Mouse (Mus musculus) small intestine, adult 2 months (tissue): ENCODE data around the gene Dppa3. TPM values are rescaled to one million over a fixed set of nuclear protein-coding genes. Genes with fewer than 3 reads are reported as not detected.
A peak's percentile ranks its signal among the peaks of the same experiment; 100 is the strongest.

Experiments used
- H3K27ac ChIP-seq: fragments of 200-500 bp; 2 replicates; pipeline ENCODE4 v1.5.1; 2012; ENCODE audit warnings: low read depth, low read length, control low read depth, inconsistent platforms; ENCODE audit not compliant: insufficient read depth
- H3K27me3 ChIP-seq: fragments of 200-500 bp; 2 replicates; pipeline ENCODE4 v1.6.1; 2012; ENCODE audit warnings: mild to moderate bottlenecking, moderate library complexity, low read length, inconsistent platforms; ENCODE audit not compliant: control insufficient read depth, insufficient read depth
- H3K36me3 ChIP-seq: fragments of 200-500 bp; 2 replicates; pipeline ENCODE4 v1.6.1; 2012; ENCODE audit warnings: mild to moderate bottlenecking, low read length, control low read depth, inconsistent platforms; ENCODE audit not compliant: control insufficient read depth, insufficient read depth
- H3K4me1 ChIP-seq: fragments of 200-500 bp; 2 replicates; pipeline ENCODE4 v1.6.1; 2012; ENCODE audit warnings: low read length, inconsistent platforms, mixed read lengths; ENCODE audit not compliant: control insufficient read depth, insufficient read depth, insufficient read length
- H3K4me3 ChIP-seq: fragments of 200-500 bp; 2 replicates; pipeline ENCODE4 v1.5.1; 2012; ENCODE audit warnings: low read depth, mild to moderate bottlenecking, control low read depth, inconsistent platforms, low read length, moderate library complexity
- CTCF ChIP-seq: fragments of 200-500 bp; IDR thresholded peaks from 2 replicates; pipeline ENCODE4 v1.5.1; 2012; ENCODE audit warnings: low read depth, mild to moderate bottlenecking, control low read depth, inconsistent platforms, low read length, moderate library complexity, mixed read lengths; ENCODE audit not compliant: insufficient replicate concordance, insufficient read length; ENCODE audit errors: extremely low read depth
- POLR2A ChIP-seq: fragments of 200-500 bp; IDR thresholded peaks from 2 replicates; pipeline ENCODE4 v1.6.1; 2012; ENCODE audit warnings: low read depth, mild to moderate bottlenecking, control low read depth, inconsistent platforms, low read length, moderate library complexity
- WGBS: fragments of 180-500 bp; shearing (Covaris S2); methylation state at CpG from one replicate; pipeline ENCODE4 v1.1.7; 2018; 5-methylcytosine and 5-hydroxymethylcytosine counted together
- polyA plus RNA-seq: library from polyadenylated mRNA; depleted of rRNA; stranded (reverse); fragments of >200 nt; gene quantifications from 2 replicates; pipeline ENCODE4 v1.2.3, GENCODE M21; 2012

Gene Dppa3
- polyA plus RNA-seq, 1 experiment = not detected

GRCm38 (mm10) chr6:122598014-122598413 is 28.2 kb upstream of the Dppa3 start:
- H3K4me1 ChIP-seq = peaks cover 3% of the 10 kb centered on the region; the same call in 1 of the 2 replicates
- no peaks in the 10 kb centered on the region for H3K36me3 ChIP-seq
- TF ChIP-seq POLR2A = no peak
- 83% methylated on average over 4 of the region's 4 CpGs for WGBS
- H3K27ac ChIP-seq = 0 out of 2 replicates have a peak overlapping the region, but pooled peaks have one; percentile 55
- H3K27me3 ChIP-seq = no peaks in the 10 kb centered on the region
- no peak overlapping the region for H3K4me3 ChIP-seq

DNA sequence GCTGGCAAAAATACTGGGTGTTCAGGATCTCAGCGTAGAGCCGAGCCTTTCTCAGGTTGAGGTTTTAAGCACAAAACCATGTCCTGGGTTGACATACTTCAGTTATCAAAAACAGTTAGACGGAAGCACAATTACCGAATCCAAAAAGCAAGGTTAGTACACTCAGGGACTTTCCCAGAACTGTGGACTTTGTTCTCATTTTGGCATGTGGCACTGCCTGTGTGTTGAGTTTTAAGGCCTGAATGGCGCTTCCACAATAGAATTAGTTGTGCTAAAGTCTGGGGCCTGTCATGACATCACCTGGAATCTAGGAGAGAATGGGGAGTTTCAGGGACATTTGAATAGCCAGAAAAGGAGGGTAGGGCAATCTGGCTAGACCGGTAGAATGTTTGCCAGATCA is 27.8 kb upstream of the Dppa3 start:
- Histone ChIP-seq H3K4me1 (peaks cover 3% of the 10 kb centered on the region; the same call in 1 of the 2 replicates), H3K27ac (peak overlapping the region; percentile 55), H3K27me3 (no peaks in the 10 kb centered on the region), H3K36me3 (no peaks in the 10 kb centered on the region), H3K4me3 (no peak overlapping the region)
- 17% methylated on average over 6 of the region's 6 CpGs for WGBS
- TF ChIP-seq CTCF (no peak), POLR2A (no peak)

DNA sequence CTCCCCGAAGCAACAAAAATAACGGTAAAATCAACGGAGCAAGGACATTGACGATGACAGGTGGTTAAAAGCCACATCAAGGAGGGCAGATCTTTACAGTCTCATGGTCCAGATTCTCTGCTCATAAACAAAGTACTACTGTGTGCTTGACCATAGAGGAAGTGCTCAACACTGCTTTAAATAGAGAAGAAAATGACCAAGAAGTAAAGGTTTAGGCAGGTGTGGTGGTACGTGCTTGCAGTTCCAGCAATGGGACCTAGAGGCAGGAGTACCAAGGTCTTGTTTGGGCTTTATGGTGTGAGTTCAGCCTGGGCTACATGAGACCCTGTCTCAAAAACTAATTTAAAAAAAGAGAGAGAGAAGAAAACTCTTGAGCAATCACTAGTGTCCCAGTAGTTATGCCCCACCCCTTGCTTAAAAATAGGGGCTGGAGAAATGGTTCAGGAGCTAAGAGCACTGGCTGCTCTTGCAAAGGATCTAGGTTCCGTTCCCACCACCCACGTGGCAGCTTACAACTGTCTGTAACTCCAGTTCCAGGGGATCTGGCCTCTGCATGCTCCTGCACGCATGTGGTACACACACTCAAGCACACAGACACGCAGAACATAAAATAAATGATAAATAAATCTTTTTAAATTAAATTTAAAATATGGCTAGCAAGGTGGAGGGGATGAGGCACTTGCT is 27.0 kb upstream of the Dppa3 start:
- Histone ChIP-seq H3K27ac (peak overlapping the region; percentile 55), H3K27me3 (no peaks in the 10 kb centered on the region), H3K4me1 (peaks cover 3% of the 10 kb centered on the region; the same call in 1 of the 2 replicates), H3K4me3 (no peak overlapping the region), H3K36me3 (no peaks in the 10 kb centered on the region)
- 79% methylated on average over 9 of the region's 9 CpGs for WGBS
- TF ChIP-seq CTCF (no peak), POLR2A (no peak)

- Histone ChIP-seq H3K4me1 (peaks cover 3% of the 10 kb centered on the region; the same call in 1 of the 2 replicates), H3K27ac (peak overlapping the region; percentile 11; the same call in 1 of the 2 replicates), H3K4me3 (no peak overlapping the region), H3K36me3 (no peaks in the 10 kb centered on the region), H3K27me3 (no peaks in the 10 kb centered on the region)
- WGBS = 84% methylated on average over 7 of the region's 7 CpGs
- no peak for TF ChIP-seq CTCF
- TF ChIP-seq POLR2A = no peak
These were observed 26.1 kb upstream of the Dppa3 start for GRCm38 (mm10) chr6:122600066-122600646.

DNA sequence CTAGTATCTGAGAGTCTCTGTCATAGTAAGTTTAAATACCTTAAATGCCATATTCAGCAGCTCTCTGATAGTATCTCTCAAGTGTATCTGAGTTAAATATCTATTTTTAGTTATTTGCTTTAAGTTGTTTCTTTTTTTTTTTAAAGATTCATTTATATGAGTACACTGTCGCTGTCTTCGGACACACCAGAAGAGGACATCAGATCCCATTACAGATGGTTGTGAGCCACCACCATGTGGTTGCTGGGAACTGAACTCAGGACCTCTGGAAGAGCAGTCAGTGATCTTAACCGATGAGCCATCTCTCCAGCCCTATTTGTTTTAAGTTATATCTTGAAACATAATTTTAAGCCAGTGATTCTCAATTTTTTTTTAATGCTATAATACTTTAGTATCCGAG is 25.2 kb upstream of the Dppa3 start:
- no peaks in the 10 kb centered on the region for H3K27me3 ChIP-seq
- no peak for TF ChIP-seq POLR2A
- no peak for TF ChIP-seq CTCF
- H3K4me3 ChIP-seq = no peak overlapping the region
- no peak overlapping the region for H3K27ac ChIP-seq
- H3K4me1 ChIP-seq = peaks cover 3% of the 10 kb centered on the region; the same call in 1 of the 2 replicates
- 78% methylated on average over 4 of the region's 4 CpGs for WGBS
- no peaks in the 10 kb centered on the region for H3K36me3 ChIP-seq

- no peak for TF ChIP-seq POLR2A
- TF ChIP-seq CTCF = no peak
- H3K36me3 ChIP-seq = no peaks in the 10 kb centered on the region
- H3K4me3 ChIP-seq = no peak overlapping the region
- no peaks in the 10 kb centered on the region for H3K27me3 ChIP-seq
- WGBS = 71% methylated on average over 3 of the region's 3 CpGs
- peaks cover 3% of the 10 kb centered on the region; the same call in 1 of the 2 replicates for H3K4me1 ChIP-seq
- H3K27ac ChIP-seq = peak overlapping the region; percentile 77; the same call in 1 of the 2 replicates
These were observed 24.6 kb upstream of the Dppa3 start for GRCm38 (mm10) chr6:122601615-122602014.

- under 1% methylated on average over 22 of the region's 22 CpGs for WGBS
- H3K36me3 ChIP-seq = no peaks in the 10 kb centered on the region
- H3K4me3 ChIP-seq = peak within 1 kb of the TSS; percentile 70
- H3K27ac ChIP-seq = peak within 1 kb of the TSS; percentile 77
- H3K4me1 ChIP-seq = peaks cover 3% of the 10 kb centered on the region; the same call in 1 of the 2 replicates
- TF ChIP-seq CTCF (no peak), POLR2A (peak; percentile 50; the same call in 1 of the 2 replicates)
- no peaks in the 10 kb centered on the region for H3K27me3 ChIP-seq
These were observed 23.8 kb upstream of the Dppa3 start, which contains the start of gene Apobec1 for GRCm38 (mm10) chr6:122602242-122602991. Gene Apobec1 (minus strand): TSS chr6:122602444.
